Mouse (Mus musculus) urinary bladder, adult 18-20 months (tissue): ENCODE data around the gene Cryaa.
A peak's percentile ranks its signal among the peaks of the same experiment; 100 is the strongest.

ENCODE experiments used
- DNase-seq, 2 experiments: peaks; one replicate each; pipeline ENCODE4 v3.0.0; 2022; ENCODE audit warnings: low spot score in 2 of 2, mixed read lengths in 2 of 2

The Cryaa gene

GRCm38 (mm10) chr17:31705271-31706020, 27.8 kb downstream of the Cryaa start:
- DNase-seq: peak in 1 of 2 experiments; percentile 19

GRCm38 (mm10) chr17:31709121-31709741, 31.6 kb downstream of the Cryaa start:
- no peak for DNase-seq

- DNase-seq: no peak
These were observed 32.8 kb downstream of the Cryaa start for GRCm38 (mm10) chr17:31710455-31710854.

- no peak for DNase-seq
These were observed 36.1 kb downstream of the Cryaa start for GRCm38 (mm10) chr17:31713709-31714108.

- DNase-seq: no peak
These were observed 36.5 kb downstream of the Cryaa start for GRCm38 (mm10) chr17:31714125-31714524.

- DNase-seq: no peak
These were observed 37.4 kb downstream of the Cryaa start for GRCm38 (mm10) chr17:31715006-31715405.

GRCm38 (mm10) chr17:31721637-31722036, 44.0 kb downstream of the Cryaa start:
- no peak for DNase-seq

GRCm38 (mm10) chr17:31725366-31725765, 47.8 kb downstream of the Cryaa start:
- DNase-seq: no peak

GRCm38 (mm10) chr17:31726216-31726615, 48.6 kb downstream of the Cryaa start:
- no peak for DNase-seq

GRCm38 (mm10) chr17:31727230-31727629, 49.6 kb downstream of the Cryaa start:
- no peak for DNase-seq

- no peak for DNase-seq
These were observed 50.4 kb downstream of the Cryaa start for GRCm38 (mm10) chr17:31728043-31728442.

GRCm38 (mm10) chr17:31728968-31729501, 51.4 kb downstream of the Cryaa start:
- DNase-seq: peak; percentile 48 to 71

- DNase-seq: no peak
These were observed 53.4 kb downstream of the Cryaa start for GRCm38 (mm10) chr17:31731038-31731437.
